Mouse (Mus musculus): ENCODE measurements at regions not wholly inside any gene's neighbourhood (a gene's known extent, or its start where the extent isn't known, plus 50 kb on each side); places are given as distances from the start of the nearest gene placed in this dataset.

- Histone ChIP-seq H3K4me1 (replicated peaks) (no peaks in the 10 kb centered on the region), H3K27me3 (replicated peaks) (no peaks in the 10 kb centered on the region), H3K36me3 (no peaks in the 10 kb centered on the region), H3K4me3 (replicated peaks) (no peak overlapping the region), H3K27ac (no peak overlapping the region), H3K4me2 (replicated peaks) (no peak overlapping the region), H3K9ac (no peak overlapping the region), H3K9me3 (no peaks in the 10 kb centered on the region)
- no peak for ATAC-seq
- WGBS = 67% methylated on average over 3 of the region's 3 CpGs
These were observed 154.5 kb upstream of the Nmur2 start for GRCm38 (mm10) chr11:56195316-56195715.

GRCm38 (mm10) chr11:56193426-56193825, 152.6 kb upstream of the Nmur2 start:
- no peak for ATAC-seq
- Histone ChIP-seq H3K4me2 (replicated peaks) (no peak overlapping the region), H3K4me3 (replicated peaks) (no peak overlapping the region), H3K9ac (no peak overlapping the region), H3K27ac (no peak overlapping the region), H3K9me3 (no peaks in the 10 kb centered on the region), H3K4me1 (replicated peaks) (no peaks in the 10 kb centered on the region), H3K27me3 (replicated peaks) (no peaks in the 10 kb centered on the region), H3K36me3 (no peaks in the 10 kb centered on the region)
- 63% methylated on average over 2 of the region's 2 CpGs for WGBS

- no peak for ATAC-seq
- H3K4me1 ChIP-seq (replicated peaks) = no peaks in the 10 kb centered on the region
- no peak overlapping the region for H3K9ac ChIP-seq
- no peak overlapping the region for H3K27ac ChIP-seq
- 83% methylated on average over 1 of the region's 1 CpGs for WGBS
- H3K4me3 ChIP-seq (replicated peaks) = no peak overlapping the region
- no peaks in the 10 kb centered on the region for H3K36me3 ChIP-seq
- no peak overlapping the region for H3K4me2 ChIP-seq (replicated peaks)
- H3K9me3 ChIP-seq = no peaks in the 10 kb centered on the region
- no peaks in the 10 kb centered on the region for H3K27me3 ChIP-seq (replicated peaks)
These were observed 133.1 kb upstream of the Nmur2 start for GRCm38 (mm10) chr11:56173895-56174294.

GRCm38 (mm10) chr11:56173246-56173645, 132.4 kb upstream of the Nmur2 start:
- Histone ChIP-seq H3K4me1 (replicated peaks) (no peaks in the 10 kb centered on the region), H3K9me3 (no peaks in the 10 kb centered on the region), H3K4me3 (replicated peaks) (no peak overlapping the region), H3K4me2 (replicated peaks) (no peak overlapping the region), H3K27me3 (replicated peaks) (no peaks in the 10 kb centered on the region), H3K27ac (no peak overlapping the region), H3K9ac (no peak overlapping the region), H3K36me3 (no peaks in the 10 kb centered on the region)
- ATAC-seq = no peak
- 82% methylated on average over 3 of the region's 3 CpGs for whole genome bisulfite sequencing

GRCm38 (mm10) chr11:56169576-56169975, 128.8 kb upstream of the Nmur2 start:
- Histone ChIP-seq H3K9me3 (no peaks in the 10 kb centered on the region), H3K9ac (no peak overlapping the region), H3K27ac (no peak overlapping the region), H3K27me3 (replicated peaks) (no peaks in the 10 kb centered on the region), H3K4me3 (replicated peaks) (no peak overlapping the region), H3K4me1 (replicated peaks) (no peaks in the 10 kb centered on the region), H3K4me2 (replicated peaks) (no peak overlapping the region), H3K36me3 (no peaks in the 10 kb centered on the region)
- ATAC-seq = no peak
- WGBS = 82% methylated on average over 9 of the region's 9 CpGs

- 63% methylated on average over 2 of the region's 2 CpGs for WGBS
- Histone ChIP-seq H3K36me3 (no peaks in the 10 kb centered on the region), H3K4me2 (replicated peaks) (no peak overlapping the region)
These were observed 126.0 kb upstream of the Nmur2 start for GRCm38 (mm10) chr11:56166849-56167248.

GRCm38 (mm10) chr11:56165759-56166158, 124.9 kb upstream of the Nmur2 start:
- no peaks in the 10 kb centered on the region for H3K9me3 ChIP-seq
- ATAC-seq = no peak
- 86% methylated on average over 5 of the region's 5 CpGs for WGBS
- no peak overlapping the region for H3K4me2 ChIP-seq (replicated peaks)
- H3K27ac ChIP-seq = no peak overlapping the region
- H3K9ac ChIP-seq = no peak overlapping the region
- H3K36me3 ChIP-seq = no peaks in the 10 kb centered on the region
- H3K4me3 ChIP-seq (replicated peaks) = no peak overlapping the region
- no peaks in the 10 kb centered on the region for H3K4me1 ChIP-seq (replicated peaks)
- H3K27me3 ChIP-seq (replicated peaks) = no peaks in the 10 kb centered on the region

More at GRCm38 (mm10) chr11:56166849-56167248, 126.0 kb upstream of the Nmur2 start:
- no peak for ATAC-seq
- no peaks in the 10 kb centered on the region for H3K4me1 ChIP-seq (replicated peaks)
- no peak overlapping the region for H3K27ac ChIP-seq
- H3K27me3 ChIP-seq (replicated peaks) = no peaks in the 10 kb centered on the region
- no peak overlapping the region for H3K9ac ChIP-seq
- H3K9me3 ChIP-seq = no peaks in the 10 kb centered on the region
- H3K4me3 ChIP-seq (replicated peaks) = no peak overlapping the region

GRCm38 (mm10) chr11:56160286-56160685, 119.5 kb upstream of the Nmur2 start:
- Histone ChIP-seq H3K36me3 (no peaks in the 10 kb centered on the region), H3K9me3 (no peaks in the 10 kb centered on the region), H3K4me3 (replicated peaks) (no peak overlapping the region), H3K9ac (no peak overlapping the region), H3K27me3 (replicated peaks) (no peaks in the 10 kb centered on the region), H3K27ac (no peak overlapping the region), H3K4me2 (replicated peaks) (no peak overlapping the region), H3K4me1 (replicated peaks) (no peaks in the 10 kb centered on the region)
- ATAC-seq = no peak
- WGBS = 70% methylated on average over 2 of the region's 2 CpGs

GRCm38 (mm10) chr11:56159412-56160074, 118.7 kb upstream of the Nmur2 start:
- no peaks in the 10 kb centered on the region for H3K36me3 ChIP-seq
- no peaks in the 10 kb centered on the region for H3K4me1 ChIP-seq (replicated peaks)
- no peak overlapping the region for H3K9ac ChIP-seq
- H3K27ac ChIP-seq = no peak overlapping the region
- H3K27me3 ChIP-seq (replicated peaks) = no peaks in the 10 kb centered on the region
- 48% methylated on average over 10 of the region's 10 CpGs for WGBS
- H3K9me3 ChIP-seq = no peaks in the 10 kb centered on the region
- H3K4me3 ChIP-seq (replicated peaks) = no peak overlapping the region
- ATAC-seq = no peak
- no peak overlapping the region for H3K4me2 ChIP-seq (replicated peaks)

- Histone ChIP-seq H3K36me3 (no peaks in the 10 kb centered on the region), H3K9me3 (no peaks in the 10 kb centered on the region), H3K9ac (no peak overlapping the region), H3K27ac (no peak overlapping the region), H3K4me2 (replicated peaks) (no peak overlapping the region), H3K4me1 (replicated peaks) (no peaks in the 10 kb centered on the region), H3K27me3 (replicated peaks) (no peaks in the 10 kb centered on the region), H3K4me3 (replicated peaks) (no peak overlapping the region)
- no peak for ATAC-seq
- WGBS = 60% methylated on average over 13 of the region's 13 CpGs
These were observed 110.1 kb upstream of the Nmur2 start for GRCm38 (mm10) chr11:56150825-56151342.

GRCm38 (mm10) chr11:56149752-56150151, 108.9 kb upstream of the Nmur2 start:
- no peak for ATAC-seq
- 66% methylated on average over 1 of the region's 1 CpGs for WGBS
- Histone ChIP-seq H3K4me3 (replicated peaks) (no peak overlapping the region), H3K27ac (no peak overlapping the region), H3K9ac (no peak overlapping the region), H3K36me3 (no peaks in the 10 kb centered on the region), H3K27me3 (replicated peaks) (no peaks in the 10 kb centered on the region), H3K4me2 (replicated peaks) (no peak overlapping the region), H3K4me1 (replicated peaks) (no peaks in the 10 kb centered on the region), H3K9me3 (no peaks in the 10 kb centered on the region)

- ATAC-seq = no peak
- Histone ChIP-seq H3K4me3 (replicated peaks) (no peak overlapping the region), H3K36me3 (no peaks in the 10 kb centered on the region), H3K9me3 (no peaks in the 10 kb centered on the region), H3K27me3 (replicated peaks) (no peaks in the 10 kb centered on the region), H3K9ac (no peak overlapping the region), H3K4me1 (replicated peaks) (no peaks in the 10 kb centered on the region), H3K4me2 (replicated peaks) (no peak overlapping the region), H3K27ac (no peak overlapping the region)
- WGBS = 72% methylated on average over 1 of the region's 1 CpGs
These were observed 108.1 kb upstream of the Nmur2 start for GRCm38 (mm10) chr11:56148956-56149355.

GRCm38 (mm10) chr11:56146708-56147107, 105.9 kb upstream of the Nmur2 start:
- Histone ChIP-seq H3K36me3 (no peaks in the 10 kb centered on the region), H3K4me1 (replicated peaks) (no peaks in the 10 kb centered on the region), H3K27ac (no peak overlapping the region), H3K4me3 (replicated peaks) (no peak overlapping the region), H3K9ac (no peak overlapping the region), H3K4me2 (replicated peaks) (no peak overlapping the region), H3K27me3 (replicated peaks) (no peaks in the 10 kb centered on the region), H3K9me3 (no peaks in the 10 kb centered on the region)
- ATAC-seq = no peak
- WGBS = 55% methylated on average over 5 of the region's 5 CpGs
